Mouse (Mus musculus) small intestine, adult 2 months (tissue): ENCODE data around the gene Gm49388.

Source experiments
- CTCF ChIP-seq: fragments of 200-500 bp; IDR thresholded peaks from 2 replicates; pipeline ENCODE4 v1.5.1; 2012; ENCODE audit warnings: low read depth, mild to moderate bottlenecking, control low read depth, inconsistent platforms, low read length, moderate library complexity, mixed read lengths; ENCODE audit not compliant: insufficient replicate concordance, insufficient read length; ENCODE audit errors: extremely low read depth
- POLR2A ChIP-seq: fragments of 200-500 bp; IDR thresholded peaks from 2 replicates; pipeline ENCODE4 v1.6.1; 2012; ENCODE audit warnings: low read depth, mild to moderate bottlenecking, control low read depth, inconsistent platforms, low read length, moderate library complexity

DNA sequence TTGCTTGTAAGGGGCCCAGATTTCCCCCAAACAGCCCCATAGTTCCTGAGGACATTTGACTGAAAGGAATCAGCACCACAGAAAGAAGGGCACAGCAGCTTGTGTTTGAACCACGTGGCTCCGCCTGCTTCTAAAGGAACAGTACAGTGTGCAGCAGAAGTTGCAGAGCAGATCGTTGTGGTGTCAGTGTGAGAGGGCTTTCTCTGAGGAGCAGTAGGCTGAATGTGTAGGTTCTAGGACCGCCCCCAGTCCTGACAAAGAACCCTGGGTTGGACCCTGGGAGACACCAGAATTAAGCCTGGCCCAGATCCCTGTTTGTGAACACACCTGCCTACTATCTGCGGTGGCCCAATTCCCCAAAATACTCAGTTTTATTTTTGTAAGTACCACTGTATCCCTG, 14.1 kb upstream of the Gm49388 start:
- no peak for TF ChIP-seq CTCF
- no peak for TF ChIP-seq POLR2A
